Comparison of ENCODE assay signal across 25 mouse cellular contexts in the genomic region with DNA sequence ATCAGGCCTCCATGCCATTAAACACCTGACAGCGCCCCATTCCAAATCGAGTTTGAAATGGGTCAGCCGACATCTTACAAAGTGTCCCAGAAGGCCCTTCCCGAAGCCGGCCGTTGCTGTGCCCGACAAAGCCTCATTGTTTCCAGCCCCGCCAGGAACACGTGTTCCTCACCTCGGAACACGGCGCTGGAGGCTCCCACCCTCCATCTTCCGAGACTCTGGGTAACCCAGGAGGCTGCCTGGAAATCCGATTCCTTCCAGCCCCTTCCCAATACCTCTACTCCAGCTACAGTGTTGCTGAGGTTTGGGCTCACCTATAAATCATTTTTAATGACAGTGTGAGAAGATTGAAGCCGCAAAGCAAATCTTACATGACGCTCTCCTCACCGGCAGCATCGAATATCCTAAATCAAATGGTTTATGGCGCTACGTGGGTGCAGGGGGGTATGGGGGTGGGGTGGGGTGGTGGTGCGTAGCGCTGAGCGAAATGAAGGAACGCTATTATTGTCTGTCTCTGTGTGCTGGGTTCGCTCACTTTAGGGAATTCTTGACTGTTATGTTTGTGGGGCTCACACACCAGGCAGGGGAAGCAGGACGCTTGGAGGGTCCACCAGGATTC.
A peak's percentile ranks its signal among the peaks of the same experiment; 100 is the strongest.
DNase-seq lines count a peak whose midpoint lies in the region; ATAC-seq and TF ChIP-seq lines count a peak whose summit lies in the region.
"Had no signal": no experiment of that assay in that cellular context is flagged by ENCODE, and none has a peak within 500 bp of the region (broad histone marks: within the 10 kb centered on the region; RNA-seq: fewer than 3 reads in every experiment).

No protein-coding gene starts in this region.

- no peaks in the 10 kb centered on the region for H3K4me1 ChIP-seq in kidney, adult 2 months (ENCODE audit: control insufficient read depth, insufficient read depth, low read length)
- peaks cover 17% of the 10 kb centered on the region for H3K4me1 ChIP-seq in embryonic facial prominence, embryonic 13.5 days
- H3K4me1 ChIP-seq in limb, embryonic 11.5 days (ENCODE audit: control insufficient read depth, insufficient read depth, low read length): no peaks in the 10 kb centered on the region
- H3K4me1 ChIP-seq in hindbrain, embryonic 14.5 days (replicated peaks; ENCODE audit: control insufficient read depth, insufficient read depth, low read length): no peaks in the 10 kb centered on the region
- H3K4me1 ChIP-seq: heart, embryonic 12.5 days; hindbrain, embryonic 12.5 days; neural tube, embryonic 15.5 days had no signal

- no peaks in the 10 kb centered on the region for H3K27me3 ChIP-seq in kidney, adult 2 months (replicated peaks; ENCODE audit: control insufficient read depth, insufficient read depth, low read length)
- no peaks in the 10 kb centered on the region for H3K27me3 ChIP-seq in embryonic facial prominence, embryonic 13.5 days
- H3K27me3 ChIP-seq in limb, embryonic 11.5 days (ENCODE audit: control insufficient read depth, insufficient read depth, low read length): peaks cover 3% of the 10 kb centered on the region; the same call in 1 of the 2 replicates
- no peaks in the 10 kb centered on the region for H3K27me3 ChIP-seq in hindbrain, embryonic 14.5 days (ENCODE audit: control insufficient read depth, insufficient read depth, low read length)
- H3K27me3 ChIP-seq: heart, embryonic 12.5 days; hindbrain, embryonic 12.5 days; neural tube, embryonic 15.5 days had no signal

- 35% methylated on average over 26 of the region's 26 CpGs for WGBS in kidney, adult 2 months
- 56% methylated on average over 26 of the region's 26 CpGs for WGBS in embryonic facial prominence, embryonic 13.5 days
- 65% methylated on average over 26 of the region's 26 CpGs for WGBS in limb, embryonic 11.5 days
- 85% methylated on average over 26 of the region's 26 CpGs for WGBS in hindbrain, embryonic 14.5 days

- DNase-seq in kidney, postnatal 4 days: peak; percentile 17 to 29
- no peak for DNase-seq in kidney, adult 2 months
- peak; percentile 75 for DNase-seq in limb, embryonic 11.5 days (ENCODE audit: low spot score)
- DNase-seq in lung, postnatal 4 days: no peak
- DNase-seq in hindbrain, embryonic 14.5 days (ENCODE audit: low spot score): no peak
- DNase-seq in lung, postnatal 36 days: no peak
- DNase-seq: adrenal gland, adult 2 months; cerebellum, adult 11 months; cerebellum, adult 9-11 months; gastrocnemius, postnatal 25 days; heart, adult 18-20 months; heart, postnatal 10 days; kidney, adult 8-10 months; right cerebral cortex, adult 18-20 months; right cerebral cortex, postnatal 4 days; thymus, postnatal 14 days had no signal

- H3K36me3 ChIP-seq in kidney, adult 2 months (ENCODE audit: control insufficient read depth, insufficient read depth, low read length): no peaks in the 10 kb centered on the region
- no peaks in the 10 kb centered on the region for H3K36me3 ChIP-seq in embryonic facial prominence, embryonic 13.5 days
- no peaks in the 10 kb centered on the region for H3K36me3 ChIP-seq in limb, embryonic 11.5 days (ENCODE audit: control insufficient read depth, insufficient read depth, low read length)
- H3K36me3 ChIP-seq in hindbrain, embryonic 14.5 days (replicated peaks; ENCODE audit: control insufficient read depth, insufficient read depth): no peaks in the 10 kb centered on the region
- H3K36me3 ChIP-seq: heart, embryonic 12.5 days; hindbrain, embryonic 12.5 days; neural tube, embryonic 15.5 days had no signal

- TF ChIP-seq POLR2A in kidney, adult 2 months (IDR thresholded peaks at IDR 0.05; ENCODE audit: low read depth, low read length): no peak

- no peaks in the 10 kb centered on the region for H3K9me3 ChIP-seq in embryonic facial prominence, embryonic 13.5 days
- no peaks in the 10 kb centered on the region for H3K9me3 ChIP-seq in limb, embryonic 11.5 days (ENCODE audit: control insufficient read depth, low read length)
- H3K9me3 ChIP-seq in hindbrain, embryonic 14.5 days (ENCODE audit: control insufficient read depth, low read length): no peaks in the 10 kb centered on the region
- H3K9me3 ChIP-seq: hindbrain, embryonic 12.5 days; neural tube, embryonic 15.5 days had no signal

- no peak for TF ChIP-seq CTCF in kidney, adult 2 months (conservative IDR thresholded peaks at IDR 0.05; ENCODE audit: insufficient read depth, insufficient read length, low read depth, low read length)

- no peak overlapping the region for H3K9ac ChIP-seq in embryonic facial prominence, embryonic 13.5 days
- H3K9ac ChIP-seq in limb, embryonic 11.5 days (ENCODE audit: low read length): no peak overlapping the region
- no peak overlapping the region for H3K9ac ChIP-seq in hindbrain, embryonic 14.5 days
- H3K9ac ChIP-seq: heart, embryonic 12.5 days; hindbrain, embryonic 12.5 days; neural tube, embryonic 15.5 days had no signal

- no peak for ATAC-seq in embryonic facial prominence, embryonic 13.5 days (ENCODE audit: insufficient number of reproducible peaks, insufficient read depth, low FRiP score, low TSS enrichment, low read depth)
- ATAC-seq in limb, embryonic 11.5 days (ENCODE audit: insufficient number of reproducible peaks, low FRiP score, low TSS enrichment, low read depth): peak; percentile 86
- no peak for ATAC-seq in hindbrain, embryonic 14.5 days (ENCODE audit: low FRiP score)
- ATAC-seq: forebrain, embryonic 16.5 days; inflammation-experienced regulatory T-cells, adult 6 months; midbrain, embryonic 16.5 days had no signal

- no peak overlapping the region for H3K4me3 ChIP-seq in kidney, adult 2 months (ENCODE audit: insufficient read depth, low read depth, low read length)
- H3K4me3 ChIP-seq in embryonic facial prominence, embryonic 13.5 days: no peak overlapping the region
- H3K4me3 ChIP-seq in limb, embryonic 11.5 days (ENCODE audit: low read depth, low read length): no peak overlapping the region
- no peak overlapping the region for H3K4me3 ChIP-seq in hindbrain, embryonic 14.5 days (replicated peaks; ENCODE audit: low read length)
- H3K4me3 ChIP-seq: heart, embryonic 12.5 days; hindbrain, embryonic 12.5 days; layer of hippocampus, adult 2 months; myocyte; neural tube, embryonic 15.5 days had no signal

- H3K27ac ChIP-seq in kidney, adult 2 months (ENCODE audit: insufficient read depth, low read depth, low read length): no peak overlapping the region
- peak overlapping the region; percentile 22; the same call in 1 of the 2 replicates for H3K27ac ChIP-seq in embryonic facial prominence, embryonic 13.5 days
- peak overlapping the region; percentile 53 for H3K27ac ChIP-seq in limb, embryonic 11.5 days (replicated peaks; ENCODE audit: low read depth, low read length)
- no peak overlapping the region for H3K27ac ChIP-seq in hindbrain, embryonic 14.5 days
- H3K27ac ChIP-seq: hindbrain, embryonic 12.5 days; layer of hippocampus, adult 2 months; neural tube, embryonic 15.5 days had no signal

- H3K4me2 ChIP-seq in embryonic facial prominence, embryonic 13.5 days: peak overlapping the region; percentile 30; the same call in 1 of the 2 replicates
- no peak overlapping the region for H3K4me2 ChIP-seq in limb, embryonic 11.5 days (ENCODE audit: low read depth, severe bottlenecking)
- H3K4me2 ChIP-seq in hindbrain, embryonic 14.5 days (replicated peaks): no peak overlapping the region
- H3K4me2 ChIP-seq: heart, embryonic 12.5 days; hindbrain, embryonic 12.5 days; neural tube, embryonic 15.5 days had no signal

Comparison
In these comparisons a context has a peak if more than half of its experiments do, and no peak if none do; other contexts are left out.
1. DNase-seq: peak in kidney, postnatal 4 days (2 of 2) and limb, embryonic 11.5 days (single experiment); none in kidney, adult 2 months (single experiment), lung, postnatal 4 days (0 of 2), hindbrain, embryonic 14.5 days (single experiment) and lung, postnatal 36 days (single experiment).
2. H3K27ac ChIP-seq: peak in embryonic facial prominence, embryonic 13.5 days (single experiment) and limb, embryonic 11.5 days (single experiment); none in kidney, adult 2 months (single experiment) and hindbrain, embryonic 14.5 days (single experiment).